21 mouse cellular contexts compared by ENCODE assay signal in genomic region chr9:64268196-64268595, GRCm38 (mm10). TPM values are rescaled to one million over a fixed set of nuclear protein-coding genes. Genes with fewer than 3 reads are reported as not detected.
"Had no signal": no experiment of that assay in that cellular context is flagged by ENCODE, and none has a peak within 500 bp of the region (broad histone marks: within the 10 kb centered on the region; RNA-seq: fewer than 3 reads in every experiment).

No protein-coding gene starts in this region.

- H3K36me3 ChIP-seq: limb, embryonic 10.5 days; limb, embryonic 13.5 days; liver, embryonic 12.5 days; liver, embryonic 15.5 days; midbrain, embryonic 13.5 days; neural tube, embryonic 13.5 days had no signal

- ATAC-seq: liver, embryonic 12.5 days; midbrain, embryonic 13.5 days; midbrain, embryonic 16.5 days had no signal

- H3K9me3 ChIP-seq: limb, embryonic 10.5 days; limb, embryonic 13.5 days; liver, embryonic 12.5 days; liver, embryonic 15.5 days; midbrain, embryonic 13.5 days; neural tube, embryonic 13.5 days had no signal

- H3K4me2 ChIP-seq: limb, embryonic 13.5 days; liver, embryonic 12.5 days; liver, embryonic 15.5 days; midbrain, embryonic 13.5 days; neural tube, embryonic 13.5 days had no signal

- H3K4me3 ChIP-seq: layer of hippocampus, adult 2 months; limb, embryonic 10.5 days; limb, embryonic 13.5 days; liver, embryonic 12.5 days; liver, embryonic 15.5 days; midbrain, embryonic 13.5 days; myocyte; neural tube, embryonic 13.5 days had no signal

- H3K27ac ChIP-seq: kidney, postnatal 0 days; layer of hippocampus, adult 2 months; limb, embryonic 10.5 days; limb, embryonic 13.5 days; liver, embryonic 12.5 days; liver, embryonic 15.5 days; midbrain, embryonic 13.5 days; neural tube, embryonic 13.5 days had no signal

- H3K4me1 ChIP-seq: limb, embryonic 10.5 days; limb, embryonic 13.5 days; liver, embryonic 15.5 days; midbrain, embryonic 13.5 days; neural tube, embryonic 13.5 days had no signal

- H3K27me3 ChIP-seq: limb, embryonic 13.5 days; liver, embryonic 12.5 days; liver, embryonic 15.5 days; midbrain, embryonic 13.5 days; neural tube, embryonic 13.5 days had no signal

- DNase-seq: kidney, adult 2 months; kidney, postnatal 25 days; layer of hippocampus, adult 9-11 months; liver; lung, adult 18-20 months; lung, postnatal 14 days; lung, postnatal 4 days; retina, postnatal 1 day; thymus, postnatal 25 days had no signal

- H3K9ac ChIP-seq: limb, embryonic 13.5 days; liver, embryonic 12.5 days; liver, embryonic 15.5 days; midbrain, embryonic 13.5 days; neural tube, embryonic 13.5 days had no signal

RNA-seq across cellular contexts. Expression of gene Uchl4, which starts 33.2 kb away (rescaled TPM):
- polyA plus RNA-seq: small intestine, adult 2 months; spleen, adult 2 months had no signal
